Comparison of ENCODE assay signal across 8 mouse cellular contexts in the genomic region with DNA sequence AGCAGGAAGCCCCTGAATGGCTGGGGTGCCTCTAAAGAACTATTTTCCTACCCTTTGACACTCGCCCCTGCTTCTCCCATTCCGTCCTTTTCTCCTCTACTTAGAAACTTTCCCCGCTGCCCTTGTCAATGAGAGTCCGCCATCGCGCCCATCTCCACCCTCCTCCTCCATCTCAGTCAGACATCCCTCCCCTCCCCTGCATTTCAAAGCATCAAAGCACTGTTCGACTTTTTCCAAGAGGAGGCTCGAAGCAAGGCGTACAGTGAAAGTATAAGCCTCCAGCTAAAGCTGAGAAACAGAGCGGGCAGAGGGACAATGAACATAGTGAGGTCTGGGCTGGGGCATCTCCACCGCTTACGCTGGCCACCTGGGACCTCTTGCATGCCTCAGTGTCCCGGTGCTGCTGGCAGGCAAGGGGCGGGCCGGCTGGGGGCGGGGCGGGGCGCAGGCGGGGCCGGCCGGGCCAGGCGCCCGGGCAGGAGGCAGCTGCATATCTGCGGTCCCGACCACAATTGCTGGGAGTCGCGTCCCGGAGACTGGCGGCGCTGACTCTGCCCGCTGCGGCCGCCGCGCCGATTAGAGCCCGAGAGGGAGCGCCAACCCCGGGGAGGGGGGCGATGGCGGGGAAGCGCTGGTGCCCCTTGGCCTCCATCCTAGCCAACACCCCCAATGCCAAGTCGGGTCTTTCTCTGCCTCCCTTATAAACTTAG. TPM values are rescaled to one million over a fixed set of nuclear protein-coding genes. Genes with fewer than 3 reads are reported as not detected.
DNase-seq lines count a peak whose midpoint lies in the region; ATAC-seq and TF ChIP-seq lines count a peak whose summit lies in the region.

No protein-coding gene starts in this region.

- no peaks in the 10 kb centered on the region for H3K36me3 ChIP-seq in forebrain, embryonic 13.5 days (ENCODE audit: poor library complexity, severe bottlenecking)
- H3K36me3 ChIP-seq in hindbrain, embryonic 14.5 days (replicated peaks; ENCODE audit: control insufficient read depth, insufficient read depth): no peaks in the 10 kb centered on the region
- no peaks in the 10 kb centered on the region for H3K36me3 ChIP-seq in liver, embryonic 12.5 days

- peak overlapping the region; percentile 13; the same call in 1 of the 2 replicates for H3K27ac ChIP-seq in bone marrow, adult 2 months (ENCODE audit: control insufficient read depth, insufficient read depth, low read depth, low read length, poor library complexity)
- no peak overlapping the region; the same call in 1 of the 2 replicates for H3K27ac ChIP-seq in forebrain, embryonic 13.5 days
- H3K27ac ChIP-seq in hindbrain, embryonic 14.5 days: peak overlapping the region; percentile 64; the same call in 1 of the 2 replicates
- H3K27ac ChIP-seq in liver, embryonic 12.5 days: peak overlapping the region; percentile 67

- WGBS in bone marrow, adult 2 months: 5% methylated on average over 43 of the region's 43 CpGs
- 1% methylated on average over 37 of the region's 43 CpGs for WGBS in forebrain, embryonic 13.5 days
- 0% methylated on average over 38 of the region's 43 CpGs for WGBS in hindbrain, embryonic 14.5 days
- WGBS in liver, embryonic 12.5 days (ENCODE audit: insufficient replicate concordance): 2% methylated on average over 43 of the region's 43 CpGs

- peak; percentile 85 for ATAC-seq in forebrain, embryonic 13.5 days
- peak; percentile 83; the same call in 1 of the 2 replicates for ATAC-seq in hindbrain, embryonic 14.5 days (ENCODE audit: low FRiP score)
- ATAC-seq in liver, embryonic 12.5 days: peak; percentile 88

- DNase-seq in right cerebral cortex, adult 18-20 months: peak; percentile 21
- no peak for DNase-seq in right cerebral cortex, postnatal 14 days
- no peak for DNase-seq in hindbrain, embryonic 14.5 days (ENCODE audit: low spot score)
- peak; percentile 81 for DNase-seq in neural tube, embryonic 10.5 days (ENCODE audit: extremely low spot score, low spot score)
- peak; percentile 56 to 62 for DNase-seq in thymus, postnatal 36 days

- no peaks in the 10 kb centered on the region for H3K9me3 ChIP-seq in forebrain, embryonic 13.5 days (replicated peaks)
- H3K9me3 ChIP-seq in hindbrain, embryonic 14.5 days (ENCODE audit: control insufficient read depth, low read length): no peaks in the 10 kb centered on the region
- H3K9me3 ChIP-seq in liver, embryonic 12.5 days (replicated peaks): no peaks in the 10 kb centered on the region

- H3K4me3 ChIP-seq in bone marrow, adult 2 months (replicated peaks; ENCODE audit: control insufficient read depth, low read depth, low read length): peak overlapping the region; percentile 42
- H3K4me3 ChIP-seq in forebrain, embryonic 13.5 days: peak overlapping the region; percentile 57
- peak overlapping the region; percentile 55 for H3K4me3 ChIP-seq in hindbrain, embryonic 14.5 days (replicated peaks; ENCODE audit: low read length)
- peak overlapping the region; percentile 65 for H3K4me3 ChIP-seq in liver, embryonic 12.5 days

- no peak for TF ChIP-seq CTCF in bone marrow, adult 2 months (IDR thresholded peaks at IDR 0.05; ENCODE audit: control insufficient read depth, insufficient read depth, low read length)

- peaks cover 22% of the 10 kb centered on the region for H3K27me3 ChIP-seq in forebrain, embryonic 13.5 days
- H3K27me3 ChIP-seq in hindbrain, embryonic 14.5 days (ENCODE audit: control insufficient read depth, insufficient read depth, low read length): no peaks in the 10 kb centered on the region
- H3K27me3 ChIP-seq in liver, embryonic 12.5 days (replicated peaks): peaks cover 44% of the 10 kb centered on the region

- H3K4me2 ChIP-seq in forebrain, embryonic 13.5 days: peak overlapping the region; percentile 98
- peak overlapping the region; percentile 99 for H3K4me2 ChIP-seq in hindbrain, embryonic 14.5 days (replicated peaks)
- H3K4me2 ChIP-seq in liver, embryonic 12.5 days: peak overlapping the region; percentile 97

- peak overlapping the region; percentile 78 for H3K9ac ChIP-seq in forebrain, embryonic 13.5 days
- peak overlapping the region; percentile 60 for H3K9ac ChIP-seq in hindbrain, embryonic 14.5 days
- H3K9ac ChIP-seq in liver, embryonic 12.5 days: peak overlapping the region; percentile 69

- peak; percentile 42; the same call in 1 of the 2 replicates for TF ChIP-seq POLR2A in bone marrow, adult 2 months (IDR thresholded peaks at IDR 0.05; ENCODE audit: borderline replicate concordance, control insufficient read depth, low read depth, low read length)

- peaks cover 3% of the 10 kb centered on the region; the same call in 1 of the 2 replicates for H3K4me1 ChIP-seq in bone marrow, adult 2 months (ENCODE audit: control insufficient read depth, insufficient read depth, low read length)
- H3K4me1 ChIP-seq in forebrain, embryonic 13.5 days: peaks cover 18% of the 10 kb centered on the region
- peaks cover 12% of the 10 kb centered on the region; the same call in 1 of the 2 replicates for H3K4me1 ChIP-seq in hindbrain, embryonic 14.5 days (replicated peaks; ENCODE audit: control insufficient read depth, insufficient read depth, low read length)
- H3K4me1 ChIP-seq in liver, embryonic 12.5 days: peaks cover 26% of the 10 kb centered on the region

RNA-seq across cellular contexts. Expression of a gene that starts 9.6 kb away (rescaled TPM):
- 3.2 and 3.5 TPM in 2 replicates for polyA plus RNA-seq in bone marrow, adult 2 months (2011; ENCODE audit: insufficient read depth, insufficient read length, low replicate concordance, missing spikeins)
- polyA plus RNA-seq in forebrain, embryonic 13.5 days (2015; fragmentation: Nextera tagmentation; extraction: Ambion mirVana): 0.15 and 0.18 TPM in 2 replicates
- 0.64 and 0.82 TPM in 2 replicates for polyA plus RNA-seq in hindbrain, embryonic 14.5 days (2014; fragmentation: Nextera tagmentation; extraction: Ambion mirVana)
- polyA plus RNA-seq in liver, embryonic 12.5 days (2016; fragmentation: Nextera tagmentation; extraction: Ambion mirVana): 0.37 and 0.63 TPM in 2 replicates

RNA-seq across cellular contexts. Expression of a gene that starts 26.0 kb away (rescaled TPM):
- 56.6 and 97.9 TPM in 2 replicates for polyA plus RNA-seq in bone marrow, adult 2 months (2011; ENCODE audit: insufficient read depth, insufficient read length, low replicate concordance, missing spikeins)
- 64.1 and 66.5 TPM in 2 replicates for polyA plus RNA-seq in forebrain, embryonic 13.5 days (2015; fragmentation: Nextera tagmentation; extraction: Ambion mirVana)
- polyA plus RNA-seq in hindbrain, embryonic 14.5 days (2014; fragmentation: Nextera tagmentation; extraction: Ambion mirVana): 30.7 and 33.8 TPM in 2 replicates
- polyA plus RNA-seq in liver, embryonic 12.5 days (2016; fragmentation: Nextera tagmentation; extraction: Ambion mirVana): 69.7 and 74.7 TPM in 2 replicates

RNA-seq across cellular contexts. Expression of a gene that starts 29.3 kb away (rescaled TPM):
- polyA plus RNA-seq in bone marrow, adult 2 months (2011; ENCODE audit: insufficient read depth, insufficient read length, low replicate concordance, missing spikeins): 13.8 and 35.2 TPM in 2 replicates
- 7.0 and 8.1 TPM in 2 replicates for polyA plus RNA-seq in forebrain, embryonic 13.5 days (2015; fragmentation: Nextera tagmentation; extraction: Ambion mirVana)
- 5.3 and 6.2 TPM in 2 replicates for polyA plus RNA-seq in hindbrain, embryonic 14.5 days (2014; fragmentation: Nextera tagmentation; extraction: Ambion mirVana)
- 5.1 and 5.6 TPM in 2 replicates for polyA plus RNA-seq in liver, embryonic 12.5 days (2016; fragmentation: Nextera tagmentation; extraction: Ambion mirVana)

RNA-seq across cellular contexts. Expression of a gene that starts 45.1 kb away (rescaled TPM):
- 40.0 and 43.6 TPM in 2 replicates for polyA plus RNA-seq in bone marrow, adult 2 months (2011; ENCODE audit: insufficient read depth, insufficient read length, low replicate concordance, missing spikeins)
- 116 and 126 TPM in 2 replicates for polyA plus RNA-seq in forebrain, embryonic 13.5 days (2015; fragmentation: Nextera tagmentation; extraction: Ambion mirVana)
- polyA plus RNA-seq in hindbrain, embryonic 14.5 days (2014; fragmentation: Nextera tagmentation; extraction: Ambion mirVana): 77.4 and 78.4 TPM in 2 replicates
- polyA plus RNA-seq in liver, embryonic 12.5 days (2016; fragmentation: Nextera tagmentation; extraction: Ambion mirVana): 62.0 and 66.8 TPM in 2 replicates

RNA-seq across cellular contexts. Expression of a gene that starts 50.7 kb away (rescaled TPM):
- 352 and 432 TPM in 2 replicates for polyA plus RNA-seq in bone marrow, adult 2 months (2011; ENCODE audit: insufficient read depth, insufficient read length, low replicate concordance, missing spikeins)
- polyA plus RNA-seq in forebrain, embryonic 13.5 days (2015; fragmentation: Nextera tagmentation; extraction: Ambion mirVana): 470 and 502 TPM in 2 replicates
- polyA plus RNA-seq in hindbrain, embryonic 14.5 days (2014; fragmentation: Nextera tagmentation; extraction: Ambion mirVana): 518 and 626 TPM in 2 replicates
- 150 and 168 TPM in 2 replicates for polyA plus RNA-seq in liver, embryonic 12.5 days (2016; fragmentation: Nextera tagmentation; extraction: Ambion mirVana)

Comparison
In these comparisons a context has a peak if more than half of its experiments do, and no peak if none do; other contexts are left out.
1. DNase-seq: peak in right cerebral cortex, adult 18-20 months (single experiment), neural tube, embryonic 10.5 days (single experiment) and thymus, postnatal 36 days (2 of 2); none in right cerebral cortex, postnatal 14 days (single experiment) and hindbrain, embryonic 14.5 days (single experiment).
2. Peak in every context shown above with its lines, with median percentiles within 50 percentile points of each other: H3K4me3 ChIP-seq, ATAC-seq, H3K4me2 ChIP-seq and H3K9ac ChIP-seq.